Mouse (Mus musculus) fibroblast of lung, adult 2 months (primary cell): ENCODE results near the gene Eif2b4.

Experiments used
- DNase-seq: peaks from one replicate; pipeline ENCODE4 v3.0.0-alpha.2; 2011; ENCODE audit warnings: low read depth

Gene Eif2b4

DNA sequence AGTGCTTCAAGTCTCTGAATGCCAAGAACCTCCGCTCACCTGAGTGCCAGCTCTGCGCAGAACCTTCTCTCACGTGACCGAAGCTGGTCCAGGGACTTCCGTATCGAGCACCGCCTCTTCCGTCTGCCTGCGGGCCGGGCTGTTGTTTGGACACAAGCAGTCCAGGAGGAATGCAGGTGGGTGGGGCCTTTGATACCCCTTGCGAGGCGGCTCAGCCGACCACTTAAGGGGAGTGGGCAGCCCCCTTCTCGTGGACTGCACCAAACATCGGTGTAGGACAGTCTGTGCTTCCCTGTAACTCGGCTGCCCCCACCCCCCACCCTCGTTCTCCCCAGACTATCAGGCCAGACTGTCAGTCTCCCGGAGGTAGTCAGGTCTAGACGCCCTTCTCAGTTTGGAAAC lies 39.1 kb downstream of the Eif2b4 start, which contains the start of gene Mpv17:
Gene Mpv17 (minus strand): TSS at position 100 of the 402 bp plus-strand sequence.
- DNase-seq = peak; percentile 80

GRCm38 (mm10) chr5:31153516-31154151 lies 39.6 kb downstream of the Eif2b4 start:
- no peak for DNase-seq

GRCm38 (mm10) chr5:31151746-31152145 lies 41.5 kb downstream of the Eif2b4 start:
- DNase-seq = peak; percentile 53

DNA sequence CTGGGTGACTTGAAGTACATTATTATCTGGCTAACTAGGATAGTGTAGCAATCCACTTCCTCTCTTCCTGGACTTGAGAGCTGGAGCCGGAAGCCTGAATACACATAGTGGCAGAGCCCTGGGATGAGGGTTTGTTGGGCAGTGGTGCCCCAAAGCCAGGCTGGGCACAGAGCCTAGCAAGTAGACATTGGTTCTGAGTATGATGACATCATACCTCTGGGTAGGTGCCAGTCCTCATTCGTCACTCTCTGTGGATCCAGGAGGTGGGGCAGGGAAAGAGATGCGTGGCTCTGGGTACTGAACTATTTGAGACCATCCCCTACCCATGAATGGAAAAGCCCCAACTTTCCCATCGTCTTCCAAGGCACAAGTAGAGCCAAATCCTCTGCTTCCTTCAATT lies 43.4 kb downstream of the Eif2b4 start:
- no peak for DNase-seq

GRCm38 (mm10) chr5:31138968-31139425 lies 54.2 kb downstream of the Eif2b4 start:
- no peak for DNase-seq

DNA sequence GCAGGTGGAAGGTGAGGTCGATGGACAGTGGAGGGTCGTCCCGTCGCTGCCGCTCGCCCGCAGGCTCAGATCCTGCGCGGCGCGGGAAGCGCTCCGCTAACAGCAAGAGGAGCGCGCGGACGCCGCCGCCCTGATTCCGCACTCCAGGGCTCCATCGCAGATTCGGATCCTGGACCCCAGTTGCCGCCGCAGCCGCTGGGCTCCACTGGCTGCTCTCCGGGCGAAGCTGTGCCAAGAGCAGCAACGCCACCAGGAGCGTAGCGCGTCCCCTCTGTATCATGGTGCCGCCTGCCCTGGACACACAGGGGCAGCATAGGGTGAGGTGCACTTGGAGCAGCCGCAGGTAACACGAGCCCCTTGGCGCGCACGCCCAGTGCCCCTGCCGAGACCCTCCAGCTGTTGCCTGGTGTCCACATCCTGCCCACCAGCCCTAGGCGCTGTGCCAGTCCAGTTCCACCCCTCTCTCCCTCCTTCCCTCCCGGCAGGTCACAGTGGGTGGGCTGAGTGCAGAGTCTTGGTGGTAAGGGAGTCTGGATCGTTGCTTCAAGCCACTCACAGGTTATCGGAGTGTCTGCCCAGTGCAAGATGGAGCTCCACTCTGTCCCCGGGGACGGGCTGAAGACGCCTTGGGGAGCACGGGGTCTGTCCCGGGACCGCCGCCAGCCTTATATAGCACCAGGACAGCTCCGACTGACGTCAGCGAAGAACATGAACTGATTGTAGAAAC lies 54.8 kb downstream of the Eif2b4 start, which contains the start of gene Ucn:
Gene Ucn (minus strand): TSS at position 589 of the 727 bp plus-strand sequence.
- DNase-seq = no peak

DNA sequence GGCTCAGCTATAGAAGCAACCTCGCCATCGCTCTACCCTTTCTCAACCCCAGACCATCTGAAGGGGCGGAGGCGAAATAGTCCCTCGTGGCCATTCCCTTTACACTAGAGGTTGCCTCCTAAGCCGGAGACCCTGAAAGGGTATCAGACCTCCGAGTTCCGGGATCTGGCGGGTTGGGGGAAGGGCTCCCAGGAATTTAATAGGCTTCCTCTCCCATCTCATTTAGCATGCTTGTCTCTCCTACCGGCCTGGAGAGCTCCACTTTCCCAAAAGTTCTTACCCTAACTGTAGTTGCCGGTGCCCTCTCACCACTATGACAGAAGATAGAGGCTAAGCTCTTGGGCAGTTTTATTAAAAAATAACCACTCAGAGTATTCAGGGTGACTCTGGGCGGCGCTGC lies 55.6 kb downstream of the Eif2b4 start:
- no peak for DNase-seq
